Mouse (Mus musculus) forebrain, embryonic 10.5 days (tissue): Measurements from ENCODE around the gene Rrm2. TPM values are rescaled to one million over a fixed set of nuclear protein-coding genes. Genes with fewer than 3 reads are reported as not detected.

ENCODE experiments used
- DNase-seq: peaks from one replicate; pipeline ENCODE4 v3.0.0-alpha.2; 2017; ENCODE audit warnings: low spot score; ENCODE audit errors: extremely low spot score
- H3K27ac ChIP-seq: fragments of 300-500 bp; sonication (generic); 2 replicates; pipeline ENCODE4 v1.5.1; 2016; ENCODE audit warnings: mild to moderate bottlenecking
- H3K27me3 ChIP-seq: fragments of 300-500 bp; sonication (generic); 2 replicates; pipeline ENCODE4 v1.6.1; 2016; ENCODE audit warnings: mild to moderate bottlenecking; ENCODE audit not compliant: poor library complexity, severe bottlenecking
- H3K36me3 ChIP-seq: fragments of 300-500 bp; sonication (generic); replicated peaks from 2 replicates; pipeline ENCODE4 v1.6.1; 2016; ENCODE audit warnings: mild to moderate bottlenecking, moderate library complexity
- H3K4me1 ChIP-seq: fragments of 300-500 bp; sonication (generic); 2 replicates; pipeline ENCODE4 v1.6.1; 2016
- H3K4me3 ChIP-seq: fragments of 300-500 bp; sonication (generic); 2 replicates; pipeline ENCODE4 v1.5.1; 2016; ENCODE audit warnings: mild to moderate bottlenecking, moderate library complexity
- H3K9me3 ChIP-seq: fragments of 300-500 bp; sonication (generic); 2 replicates; pipeline ENCODE4 v1.6.1; 2016; ENCODE audit warnings: mild to moderate bottlenecking, moderate library complexity
- WGBS: fragments of 180-500 bp; shearing (Covaris S2); methylation state at CpG from one replicate; pipeline ENCODE4 v1.1.7; 2016; 5-methylcytosine and 5-hydroxymethylcytosine counted together
- polyA plus RNA-seq: library from polyadenylated mRNA; unstranded; fragments of >200 nt; fragmentation: Nextera tagmentation; extraction: Ambion mirVana; gene quantifications from 2 replicates; pipeline ENCODE4 v1.2.1, GENCODE M21; 2016

Rrm2 gene
- 828 and 834 TPM in 2 replicates for polyA plus RNA-seq

GRCm38 (mm10) chr12:24707954-24708823 lies at the start of gene Rrm2:
Gene Rrm2 (plus strand): TSS chr12:24708241.
- Histone ChIP-seq H3K4me1 (peaks cover 54% of the 10 kb centered on the region), H3K36me3 (peaks cover 45% of the 10 kb centered on the region), H3K27me3 (no peaks in the 10 kb centered on the region), H3K9me3 (no peaks in the 10 kb centered on the region), H3K27ac (peak within 1 kb of the TSS; percentile 99), H3K4me3 (peak within 1 kb of the TSS; percentile 90)
- under 1% methylated on average over 82 of the region's 83 CpGs for WGBS
- DNase-seq: peak; percentile 96

GRCm38 (mm10) chr12:24658998-24659397 lies 49.0 kb upstream of the Rrm2 start:
- H3K4me3 ChIP-seq: no peak overlapping the region
- WGBS: 90% methylated on average over 4 of the region's 4 CpGs
- no peaks in the 10 kb centered on the region for H3K27me3 ChIP-seq
- no peak for DNase-seq
- no peak overlapping the region for H3K27ac ChIP-seq
- no peaks in the 10 kb centered on the region for H3K9me3 ChIP-seq
- H3K4me1 ChIP-seq: peaks cover 12% of the 10 kb centered on the region
- H3K36me3 ChIP-seq: peaks cover 83% of the 10 kb centered on the region

- peaks cover 74% of the 10 kb centered on the region for H3K36me3 ChIP-seq
Observed at GRCm38 (mm10) chr12:24659923-24660322, 48.1 kb upstream of the Rrm2 start.

GRCm38 (mm10) chr12:24661100-24661499 lies 46.9 kb upstream of the Rrm2 start:
- H3K27ac ChIP-seq: no peak overlapping the region
- no peak overlapping the region for H3K4me3 ChIP-seq
- H3K9me3 ChIP-seq: no peaks in the 10 kb centered on the region
- DNase-seq: no peak
- H3K4me1 ChIP-seq: peaks cover 12% of the 10 kb centered on the region
- 92% methylated on average over 4 of the region's 4 CpGs for WGBS
- H3K36me3 ChIP-seq: peaks cover 62% of the 10 kb centered on the region
- no peaks in the 10 kb centered on the region for H3K27me3 ChIP-seq

More at GRCm38 (mm10) chr12:24659923-24660322, 48.1 kb upstream of the Rrm2 start:
- no peaks in the 10 kb centered on the region for H3K27me3 ChIP-seq
- DNase-seq: no peak
- 93% methylated on average over 9 of the region's 9 CpGs for WGBS
- H3K27ac ChIP-seq: no peak overlapping the region
- peaks cover 12% of the 10 kb centered on the region for H3K4me1 ChIP-seq
- no peaks in the 10 kb centered on the region for H3K9me3 ChIP-seq
- H3K4me3 ChIP-seq: no peak overlapping the region

- H3K4me3 ChIP-seq: no peak overlapping the region
- peaks cover 4% of the 10 kb centered on the region; the same call in 1 of the 2 replicates for H3K4me1 ChIP-seq
- H3K36me3 ChIP-seq: peaks cover 52% of the 10 kb centered on the region
- no peak overlapping the region for H3K27ac ChIP-seq
- WGBS: 93% methylated on average over 5 of the region's 5 CpGs
- no peaks in the 10 kb centered on the region for H3K27me3 ChIP-seq
- DNase-seq: no peak
- H3K9me3 ChIP-seq: no peaks in the 10 kb centered on the region
Observed at GRCm38 (mm10) chr12:24662131-24662530, 45.9 kb upstream of the Rrm2 start.

- no peak for DNase-seq
- H3K27ac ChIP-seq: peak overlapping the region; percentile 80
- H3K36me3 ChIP-seq: no peaks in the 10 kb centered on the region
- peak overlapping the region; percentile 72 for H3K4me3 ChIP-seq
- H3K9me3 ChIP-seq: no peaks in the 10 kb centered on the region
- WGBS: 20% methylated on average over 9 of the region's 9 CpGs
- H3K4me1 ChIP-seq: peaks cover 22% of the 10 kb centered on the region
- peaks cover 67% of the 10 kb centered on the region for H3K27me3 ChIP-seq
Observed at GRCm38 (mm10) chr12:24680096-24680491, 27.9 kb upstream of the Rrm2 start.

- no peaks in the 10 kb centered on the region for H3K9me3 ChIP-seq
- DNase-seq: peak; percentile 49
- H3K4me3 ChIP-seq: peak overlapping the region; percentile 72
- H3K27ac ChIP-seq: peak overlapping the region; percentile 80
- H3K36me3 ChIP-seq: no peaks in the 10 kb centered on the region
- peaks cover 71% of the 10 kb centered on the region for H3K27me3 ChIP-seq
- WGBS: 2% methylated on average over 60 of the region's 61 CpGs
- peaks cover 22% of the 10 kb centered on the region for H3K4me1 ChIP-seq
Observed at GRCm38 (mm10) chr12:24680492-24681285, 27.4 kb upstream of the Rrm2 start.

- Histone ChIP-seq H3K9me3 (no peaks in the 10 kb centered on the region), H3K27me3 (peaks cover 78% of the 10 kb centered on the region), H3K4me3 (peak within 1 kb of the TSS; percentile 72), H3K36me3 (no peaks in the 10 kb centered on the region), H3K27ac (peak within 1 kb of the TSS; percentile 80), H3K4me1 (peaks cover 22% of the 10 kb centered on the region)
- WGBS: 2% methylated on average over 20 of the region's 20 CpGs
- no peak for DNase-seq
Observed at GRCm38 (mm10) chr12:24681286-24682023, 26.6 kb upstream of the Rrm2 start, which contains the start of gene Cys1. Gene Cys1 (minus strand): TSS chr12:24681813.

GRCm38 (mm10) chr12:24682563-24682962 lies 25.5 kb upstream of the Rrm2 start:
- Histone ChIP-seq H3K9me3 (no peaks in the 10 kb centered on the region), H3K27me3 (peaks cover 78% of the 10 kb centered on the region), H3K4me1 (peaks cover 22% of the 10 kb centered on the region), H3K27ac (no peak overlapping the region), H3K4me3 (no peak overlapping the region), H3K36me3 (no peaks in the 10 kb centered on the region)
- WGBS: 55% methylated on average over 8 of the region's 8 CpGs
- no peak for DNase-seq

GRCm38 (mm10) chr12:24683461-24683860 lies 24.6 kb upstream of the Rrm2 start:
- H3K27ac ChIP-seq: no peak overlapping the region
- H3K4me1 ChIP-seq: peaks cover 22% of the 10 kb centered on the region
- H3K36me3 ChIP-seq: no peaks in the 10 kb centered on the region
- H3K9me3 ChIP-seq: no peaks in the 10 kb centered on the region
- 71% methylated on average over 7 of the region's 7 CpGs for WGBS
- DNase-seq: no peak
- no peak overlapping the region for H3K4me3 ChIP-seq
- H3K27me3 ChIP-seq: peaks cover 77% of the 10 kb centered on the region

GRCm38 (mm10) chr12:24686038-24686695 lies 21.9 kb upstream of the Rrm2 start:
- H3K27me3 ChIP-seq: peaks cover 50% of the 10 kb centered on the region

More at GRCm38 (mm10) chr12:24686038-24686695, 21.9 kb upstream of the Rrm2 start:
- no peak for DNase-seq
- 78% methylated on average over 6 of the region's 6 CpGs for WGBS
- Histone ChIP-seq H3K9me3 (no peaks in the 10 kb centered on the region), H3K36me3 (no peaks in the 10 kb centered on the region), H3K27ac (no peak overlapping the region), H3K4me1 (peaks cover 10% of the 10 kb centered on the region), H3K4me3 (no peak overlapping the region)
